Mouse (Mus musculus) stomach, postnatal 0 days (tissue): ENCODE data around the gene Vps13d. TPM values are rescaled to one million over a fixed set of nuclear protein-coding genes. Genes with fewer than 3 reads are reported as not detected.

Experiments
- ATAC-seq: fragments of 200-750 bp; cut with Nextera tagmentation; 2 replicates; pipeline ENCODE4 v1.8.0; 2017; ENCODE audit not compliant: low FRiP score, low TSS enrichment
- DNase-seq: peaks from one replicate; pipeline ENCODE4 v3.0.0-alpha.2; 2016; ENCODE audit warnings: low spot score
- H3K27ac ChIP-seq: fragments of 300-500 bp; sonication (generic); replicated peaks from 2 replicates; pipeline ENCODE4 v1.5.1; 2014; ENCODE audit warnings: mild to moderate bottlenecking, control low read depth
- H3K27me3 ChIP-seq: fragments of 300-500 bp; sonication (generic); 2 replicates; pipeline ENCODE4 v1.6.1; 2014; ENCODE audit warnings: low read length; ENCODE audit not compliant: control insufficient read depth, insufficient read depth
- H3K36me3 ChIP-seq: fragments of 300-500 bp; sonication (generic); 2 replicates; pipeline ENCODE4 v1.6.1; 2014; ENCODE audit warnings: low read length, mixed read lengths; ENCODE audit not compliant: control insufficient read depth, insufficient read depth
- H3K4me1 ChIP-seq: fragments of 300-500 bp; sonication (generic); replicated peaks from 2 replicates; pipeline ENCODE4 v1.6.1; 2014; ENCODE audit warnings: antibody characterized with exemption; ENCODE audit not compliant: control insufficient read depth, insufficient read depth
- H3K4me2 ChIP-seq: fragments of 300-500 bp; sonication (generic); replicated peaks from 2 replicates; pipeline ENCODE4 v1.6.1; 2014; ENCODE audit warnings: low read depth, mild to moderate bottlenecking, control low read depth, moderate library complexity
- H3K4me3 ChIP-seq: fragments of 300-500 bp; sonication (generic); 2 replicates; pipeline ENCODE4 v1.5.1; 2014; ENCODE audit warnings: low read depth, low read length, control low read depth
- H3K9ac ChIP-seq: fragments of 300-500 bp; sonication (generic); 2 replicates; pipeline ENCODE4 v1.6.1; 2014; ENCODE audit warnings: mild to moderate bottlenecking, low read length, control low read depth, mixed read lengths
- H3K9me3 ChIP-seq: fragments of 300-500 bp; sonication (generic); 2 replicates; pipeline ENCODE4 v1.6.1; 2016; ENCODE audit warnings: low read length; ENCODE audit not compliant: control insufficient read depth
- CTCF ChIP-seq: IDR thresholded peaks from 2 replicates; pipeline ENCODE4 v1.5.1; 2016; ENCODE audit warnings: antibody characterized with exemption, low read depth, mild to moderate bottlenecking, moderate library complexity
- EP300 ChIP-seq: optimal IDR thresholded peaks from 2 replicates; pipeline ENCODE3; 2016; ENCODE audit warnings: antibody characterized with exemption
- WGBS: fragments of 180-500 bp; shearing (Covaris S2); extraction: QIAGEN DNeasy Blood & Tissue Kit; methylation state at CpG from one replicate; pipeline ENCODE4 v1.1.7; 2014; 5-methylcytosine and 5-hydroxymethylcytosine counted together
- polyA plus RNA-seq: library from polyadenylated mRNA; unstranded; fragments of >200 nt; fragmentation: Nextera tagmentation; extraction: Ambion mirVana; gene quantifications from 2 replicates; pipeline ENCODE4 v1.2.1, GENCODE M21; 2015

The Vps13d gene
- polyA plus RNA-seq, 1 experiment from 2014 or later = 7.2 TPM

DNA sequence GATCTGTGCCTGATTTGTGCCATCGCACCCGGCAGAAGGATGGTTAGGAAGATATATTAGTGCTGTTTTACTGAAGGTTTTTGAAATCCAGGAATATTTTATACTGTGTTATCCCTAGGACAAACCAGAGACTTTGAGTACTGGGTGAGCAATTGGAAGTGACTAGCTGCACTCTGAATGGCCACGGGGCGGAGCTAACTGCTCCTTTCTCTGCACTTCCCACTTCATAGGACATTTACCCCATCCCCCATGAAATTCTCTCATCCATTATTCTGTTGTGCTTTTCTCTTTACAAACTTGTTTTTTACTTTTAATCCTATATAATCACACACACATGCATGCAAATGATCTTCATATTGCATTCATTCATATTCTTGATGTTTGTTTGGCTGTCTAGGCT is 1.8 kb upstream of the Vps13d start:
- no peaks in the 10 kb centered on the region for H3K27me3 ChIP-seq
- no peak overlapping the region for H3K27ac ChIP-seq
- no peaks in the 10 kb centered on the region for H3K36me3 ChIP-seq
- 84% methylated on average over 4 of the region's 4 CpGs for WGBS
- peaks cover 8% of the 10 kb centered on the region; the same call in 1 of the 2 replicates for H3K4me1 ChIP-seq
- no peak for DNase-seq
- ATAC-seq = no peak
- H3K9me3 ChIP-seq = no peaks in the 10 kb centered on the region
- H3K4me3 ChIP-seq = no peak overlapping the region
- TF ChIP-seq EP300 (no peak), CTCF (0 out of 2 replicates have a peak, but pooled peaks have one; percentile 29)
- no peak overlapping the region for H3K9ac ChIP-seq
- H3K4me2 ChIP-seq = no peak overlapping the region

DNA sequence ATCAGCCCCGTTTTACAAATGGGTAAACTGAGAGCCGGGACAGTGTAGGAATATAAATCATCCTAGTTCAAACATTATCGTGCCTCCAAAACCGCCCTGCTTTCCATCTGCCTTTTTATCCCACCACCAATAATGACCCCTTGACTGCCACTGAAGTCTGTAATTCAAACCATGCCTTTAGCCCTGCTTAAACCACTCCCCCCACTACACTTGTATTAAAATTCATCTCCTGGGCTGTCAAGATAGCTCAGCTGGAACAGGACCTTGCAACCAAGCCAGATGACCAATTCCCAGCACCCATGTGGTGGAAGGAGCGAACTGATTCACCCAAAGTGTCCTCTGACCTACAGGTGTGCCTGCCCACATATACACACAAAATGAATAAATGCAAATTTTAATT is 367 bp upstream of the Vps13d start:
- no peaks in the 10 kb centered on the region for H3K27me3 ChIP-seq
- no peak overlapping the region; the same call in 1 of the 2 replicates for H3K27ac ChIP-seq
- TF ChIP-seq EP300 = no peak
- TF ChIP-seq CTCF = no peak
- no peak for DNase-seq
- no peaks in the 10 kb centered on the region for H3K9me3 ChIP-seq
- H3K9ac ChIP-seq = no peak overlapping the region; the same call in 1 of the 2 replicates
- no peak overlapping the region for H3K4me2 ChIP-seq
- 0 out of 2 replicates have a peak, but pooled peaks cover 8% of the 10 kb centered on the region for H3K4me1 ChIP-seq
- ATAC-seq = peak; percentile 12
- H3K36me3 ChIP-seq = no peaks in the 10 kb centered on the region
- peak overlapping the region; percentile 100 for H3K4me3 ChIP-seq
- 19% methylated on average over 5 of the region's 5 CpGs for WGBS

DNA sequence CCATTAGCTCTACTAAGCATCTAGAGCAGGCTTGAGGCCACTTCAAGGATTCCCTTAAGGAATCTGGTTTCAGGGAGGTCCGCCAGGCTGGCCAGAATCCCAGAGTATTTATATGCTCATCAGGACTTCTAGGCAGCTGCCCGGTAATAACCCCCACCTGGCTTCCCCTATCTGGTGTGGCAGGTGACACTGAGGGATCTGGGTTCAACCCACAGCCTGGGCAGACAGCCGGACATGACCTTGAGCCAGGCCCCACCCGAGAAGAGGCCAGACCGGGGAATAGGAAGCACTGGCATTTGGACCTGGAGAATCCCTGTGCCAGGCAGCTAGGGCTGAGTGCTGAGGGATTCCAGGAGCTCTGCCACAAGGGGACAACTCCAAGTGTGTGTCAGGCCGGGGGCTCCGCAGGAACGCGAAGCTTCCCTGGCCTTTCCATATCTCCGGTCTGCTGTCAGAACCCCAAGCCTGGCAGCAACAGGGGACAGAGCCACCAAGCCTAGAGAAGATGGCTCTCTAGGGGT is 754 bp downstream of the Vps13d start:
- WGBS = under 1% methylated on average over 10 of the region's 10 CpGs
- peak overlapping the region; percentile 100 for H3K4me3 ChIP-seq
- TF ChIP-seq EP300 (no peak), CTCF (no peak)
- peak overlapping the region; percentile 87 for H3K4me2 ChIP-seq
- H3K27me3 ChIP-seq = no peaks in the 10 kb centered on the region
- peak overlapping the region; percentile 89 for H3K27ac ChIP-seq
- H3K9ac ChIP-seq = peak overlapping the region; percentile 95
- ATAC-seq (peak; percentile 63), DNase-seq (peak; percentile 54)
- H3K9me3 ChIP-seq = no peaks in the 10 kb centered on the region
- 0 out of 2 replicates have a peak, but pooled peaks cover 5% of the 10 kb centered on the region for H3K4me1 ChIP-seq
- H3K36me3 ChIP-seq = peaks cover 3% of the 10 kb centered on the region; the same call in 1 of the 2 replicates

DNA sequence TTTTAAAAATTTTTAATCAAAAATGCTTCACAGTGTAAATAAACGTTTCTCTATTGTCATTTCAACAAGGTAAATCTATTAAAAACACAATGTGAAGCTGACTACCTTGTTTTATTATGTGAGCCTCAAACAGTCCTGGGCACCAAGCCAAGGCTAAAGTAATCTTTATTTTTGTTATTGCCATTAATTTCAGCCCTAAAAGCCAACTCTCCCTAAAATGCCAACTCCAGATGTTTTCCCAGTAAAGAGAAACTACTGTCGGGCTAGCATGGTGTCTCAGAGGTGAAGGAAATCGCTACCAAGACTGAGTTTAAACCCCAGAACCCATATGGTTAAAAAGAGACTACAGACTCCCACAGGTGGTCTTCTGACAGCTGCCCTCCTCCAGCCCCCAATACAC is 1.4 kb downstream of the Vps13d start:
- peaks cover 7% of the 10 kb centered on the region; the same call in 1 of the 2 replicates for H3K36me3 ChIP-seq
- DNase-seq = no peak
- no peak for ATAC-seq
- peak overlapping the region; percentile 95 for H3K9ac ChIP-seq
- no peaks in the 10 kb centered on the region for H3K27me3 ChIP-seq
- TF ChIP-seq CTCF (no peak), EP300 (no peak)
- WGBS = 11% methylated on average over 3 of the region's 3 CpGs
- H3K4me3 ChIP-seq = peak overlapping the region; percentile 100
- no peaks in the 10 kb centered on the region for H3K9me3 ChIP-seq
- 0 out of 2 replicates have a peak overlapping the region, but pooled peaks have one; percentile 89 for H3K27ac ChIP-seq
- H3K4me1 ChIP-seq = 0 out of 2 replicates have a peak, but pooled peaks cover 5% of the 10 kb centered on the region
- H3K4me2 ChIP-seq = peak overlapping the region; percentile 87

DNA sequence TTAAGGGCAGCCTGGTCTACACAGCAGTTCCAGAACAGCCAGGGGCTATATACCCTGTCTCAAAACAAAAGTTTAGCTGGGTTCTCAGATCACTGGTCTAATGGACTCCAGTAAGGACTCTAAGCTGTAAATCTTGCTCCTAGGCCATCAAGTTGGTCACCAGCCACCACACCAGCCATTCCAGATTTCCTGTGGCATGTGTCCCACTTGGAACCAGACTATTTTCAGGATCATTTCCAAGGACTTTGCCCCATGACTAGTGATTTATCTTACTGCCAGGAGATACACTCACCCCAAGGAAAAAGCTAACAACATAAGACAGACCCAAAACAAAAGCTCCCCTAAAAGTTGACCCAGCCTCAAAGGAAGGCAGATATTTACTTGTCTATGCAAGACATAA is 2.1 kb downstream of the Vps13d start:
- no peak overlapping the region for H3K27ac ChIP-seq
- no peak overlapping the region for H3K9ac ChIP-seq
- H3K4me3 ChIP-seq = no peak overlapping the region
- peaks cover 7% of the 10 kb centered on the region; the same call in 1 of the 2 replicates for H3K36me3 ChIP-seq
- peak; percentile 24 for DNase-seq
- TF ChIP-seq EP300 (no peak), CTCF (no peak)
- H3K4me2 ChIP-seq = peak overlapping the region; percentile 87
- ATAC-seq = no peak
- 0 out of 2 replicates have a peak, but pooled peaks cover 5% of the 10 kb centered on the region for H3K4me1 ChIP-seq
- no peaks in the 10 kb centered on the region for H3K27me3 ChIP-seq
- H3K9me3 ChIP-seq = no peaks in the 10 kb centered on the region

DNA sequence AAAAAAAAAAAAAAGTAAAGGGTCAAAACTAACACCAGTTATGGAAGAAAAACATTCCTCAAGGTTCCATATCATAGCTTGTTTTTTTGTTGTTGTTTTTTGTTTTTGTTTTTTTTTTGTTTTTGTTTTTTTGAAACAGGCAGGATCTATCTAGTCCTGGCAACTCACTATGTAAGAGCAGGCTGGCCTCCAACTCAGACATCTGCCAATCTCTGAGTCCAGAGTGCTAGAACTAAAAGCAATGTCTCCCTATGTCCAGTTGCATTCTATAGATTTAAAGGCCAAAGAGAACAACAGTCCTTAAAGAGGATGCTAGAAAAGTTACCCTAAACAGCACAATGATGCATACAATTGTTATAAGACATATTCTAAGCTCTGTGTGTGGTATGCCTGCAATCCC is 6.2 kb downstream of the Vps13d start:
- H3K9ac ChIP-seq = no peak overlapping the region
- H3K9me3 ChIP-seq = no peaks in the 10 kb centered on the region
- DNase-seq = no peak
- no peak overlapping the region for H3K4me2 ChIP-seq
- no peak for ATAC-seq
- H3K4me1 ChIP-seq = 0 out of 2 replicates have a peak, but pooled peaks cover 5% of the 10 kb centered on the region
- TF ChIP-seq EP300 (no peak), CTCF (no peak)
- no peak overlapping the region for H3K27ac ChIP-seq
- no peak overlapping the region for H3K4me3 ChIP-seq
- no peaks in the 10 kb centered on the region for H3K27me3 ChIP-seq
- H3K36me3 ChIP-seq = peaks cover 11% of the 10 kb centered on the region; the same call in 1 of the 2 replicates
